20 mouse cellular contexts compared by ENCODE assay signal in the genomic region with DNA sequence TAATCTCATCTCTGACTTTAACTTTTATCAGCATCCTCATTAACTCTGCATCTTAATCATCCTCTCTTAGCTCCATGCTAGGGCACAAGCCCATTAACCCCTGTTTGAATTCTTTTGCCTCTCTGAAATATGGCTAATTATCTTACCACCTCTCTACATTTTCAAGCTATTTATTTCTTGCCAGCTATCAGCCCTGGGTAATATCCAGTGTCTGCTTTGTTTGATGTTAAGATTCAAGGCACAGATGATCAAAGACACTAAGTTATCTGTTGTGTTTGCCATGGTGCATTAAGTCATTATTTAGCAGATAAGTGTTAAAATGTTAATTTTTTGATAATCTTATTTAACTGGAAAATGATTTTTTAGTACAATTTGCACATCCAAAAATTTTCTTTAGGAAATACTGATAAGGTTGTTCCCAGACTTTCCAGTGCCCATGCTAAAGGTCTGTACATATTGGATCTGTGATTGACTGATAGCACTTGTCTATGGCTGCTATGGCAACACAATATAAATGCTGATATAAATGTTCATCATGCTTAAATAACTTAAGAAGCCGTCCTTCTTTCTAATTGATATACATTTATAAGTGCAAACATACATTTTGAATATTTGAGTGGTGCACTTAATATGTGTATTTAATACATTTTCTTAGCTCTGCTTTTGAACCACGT.
DNase-seq lines count a peak whose midpoint lies in the region; ATAC-seq and TF ChIP-seq lines count a peak whose summit lies in the region.
"Had no signal": no experiment of that assay in that cellular context is flagged by ENCODE, and none has a peak within 500 bp of the region (broad histone marks: within the 10 kb centered on the region; RNA-seq: fewer than 3 reads in every experiment).

No protein-coding gene starts in this region.

- no peak for TF ChIP-seq CTCF in stomach, postnatal 0 days (IDR thresholded peaks at IDR 0.05; ENCODE audit: low read depth)
- TF ChIP-seq CTCF in hindbrain, postnatal 0 days (IDR thresholded peaks at IDR 0.05; ENCODE audit: low read depth): no peak

- no peaks in the 10 kb centered on the region for H3K36me3 ChIP-seq in midbrain, embryonic 14.5 days (ENCODE audit: control insufficient read depth, insufficient read depth, low read length)
- no peaks in the 10 kb centered on the region for H3K36me3 ChIP-seq in midbrain, embryonic 11.5 days (ENCODE audit: control insufficient read depth, insufficient read depth, low read length)
- H3K36me3 ChIP-seq in stomach, embryonic 14.5 days (ENCODE audit: control insufficient read depth, insufficient read depth, low read length): no peaks in the 10 kb centered on the region
- H3K36me3 ChIP-seq in stomach, postnatal 0 days (ENCODE audit: control insufficient read depth, insufficient read depth, low read length): no peaks in the 10 kb centered on the region
- H3K36me3 ChIP-seq in midbrain, embryonic 16.5 days (ENCODE audit: control insufficient read depth, insufficient read depth, low read length): no peaks in the 10 kb centered on the region
- H3K36me3 ChIP-seq in stomach, embryonic 16.5 days (ENCODE audit: control insufficient read depth, insufficient read depth, low read length): no peaks in the 10 kb centered on the region
- no peaks in the 10 kb centered on the region for H3K36me3 ChIP-seq in hindbrain, postnatal 0 days (ENCODE audit: insufficient read depth, low read length)
- H3K36me3 ChIP-seq: embryonic facial prominence, embryonic 10.5 days; embryonic facial prominence, embryonic 12.5 days; forebrain, embryonic 15.5 days had no signal

- no peak overlapping the region for H3K4me3 ChIP-seq in midbrain, embryonic 14.5 days (replicated peaks; ENCODE audit: low read depth, low read length)
- H3K4me3 ChIP-seq in midbrain, embryonic 11.5 days (ENCODE audit: low read depth, low read length): no peak overlapping the region
- H3K4me3 ChIP-seq in stomach, embryonic 14.5 days (ENCODE audit: low read depth, low read length): no peak overlapping the region
- H3K4me3 ChIP-seq in stomach, postnatal 0 days (ENCODE audit: low read depth, low read length): no peak overlapping the region
- H3K4me3 ChIP-seq in midbrain, embryonic 16.5 days (ENCODE audit: low read depth, low read length): no peak overlapping the region
- H3K4me3 ChIP-seq in stomach, embryonic 16.5 days (replicated peaks; ENCODE audit: low read length): no peak overlapping the region
- H3K4me3 ChIP-seq in hindbrain, postnatal 0 days (ENCODE audit: low read length): no peak overlapping the region
- H3K4me3 ChIP-seq: embryonic facial prominence, embryonic 10.5 days; embryonic facial prominence, embryonic 12.5 days; forebrain, embryonic 13.5 days; forebrain, embryonic 15.5 days had no signal

- no peak overlapping the region for H3K9ac ChIP-seq in midbrain, embryonic 14.5 days (replicated peaks; ENCODE audit: low read length)
- no peak overlapping the region for H3K9ac ChIP-seq in midbrain, embryonic 11.5 days (ENCODE audit: low read length)
- no peak overlapping the region for H3K9ac ChIP-seq in stomach, embryonic 14.5 days (replicated peaks; ENCODE audit: low read depth, low read length)
- H3K9ac ChIP-seq in stomach, postnatal 0 days (ENCODE audit: low read length): no peak overlapping the region
- no peak overlapping the region for H3K9ac ChIP-seq in midbrain, embryonic 16.5 days (ENCODE audit: low read depth, low read length)
- no peak overlapping the region for H3K9ac ChIP-seq in stomach, embryonic 16.5 days (ENCODE audit: low read length)
- no peak overlapping the region for H3K9ac ChIP-seq in hindbrain, postnatal 0 days (replicated peaks; ENCODE audit: low read length)
- H3K9ac ChIP-seq: embryonic facial prominence, embryonic 12.5 days; forebrain, embryonic 13.5 days; forebrain, embryonic 15.5 days had no signal

- TF ChIP-seq EP300 in stomach, postnatal 0 days (optimal IDR thresholded peaks at IDR 0.05): no peak

- 70% methylated on average over 2 of the region's 2 CpGs for WGBS in midbrain, embryonic 14.5 days
- WGBS in midbrain, embryonic 11.5 days: 77% methylated on average over 2 of the region's 2 CpGs
- 55% methylated on average over 2 of the region's 2 CpGs for WGBS in stomach, embryonic 14.5 days
- WGBS in stomach, postnatal 0 days: 39% methylated on average over 2 of the region's 2 CpGs
- 72% methylated on average over 2 of the region's 2 CpGs for WGBS in midbrain, embryonic 16.5 days
- 44% methylated on average over 2 of the region's 2 CpGs for WGBS in stomach, embryonic 16.5 days
- 77% methylated on average over 2 of the region's 2 CpGs for WGBS in hindbrain, postnatal 0 days

- ATAC-seq in midbrain, embryonic 14.5 days (ENCODE audit: low FRiP score, low TSS enrichment): no peak
- ATAC-seq in midbrain, embryonic 11.5 days (ENCODE audit: low FRiP score): no peak
- ATAC-seq in stomach, embryonic 14.5 days (ENCODE audit: insufficient number of reproducible peaks, insufficient read depth, low FRiP score, low read depth): peak; percentile 76
- ATAC-seq in stomach, postnatal 0 days (ENCODE audit: low FRiP score, low TSS enrichment): no peak
- ATAC-seq in midbrain, embryonic 16.5 days: peak; percentile 60; the same call in 1 of the 2 replicates
- peak; percentile 53; the same call in 1 of the 2 replicates for ATAC-seq in stomach, embryonic 16.5 days (ENCODE audit: insufficient read depth, low FRiP score)
- no peak for ATAC-seq in hindbrain, postnatal 0 days
- ATAC-seq: forebrain, embryonic 13.5 days; forebrain, embryonic 15.5 days had no signal

- H3K4me2 ChIP-seq in midbrain, embryonic 14.5 days (ENCODE audit: low read length): no peak overlapping the region
- no peak overlapping the region for H3K4me2 ChIP-seq in midbrain, embryonic 11.5 days
- H3K4me2 ChIP-seq in stomach, embryonic 14.5 days (replicated peaks; ENCODE audit: low read depth, low read length): no peak overlapping the region
- H3K4me2 ChIP-seq in stomach, postnatal 0 days (replicated peaks; ENCODE audit: low read depth): no peak overlapping the region
- H3K4me2 ChIP-seq in midbrain, embryonic 16.5 days (ENCODE audit: low read length): no peak overlapping the region
- no peak overlapping the region for H3K4me2 ChIP-seq in stomach, embryonic 16.5 days (ENCODE audit: low read depth, low read length)
- no peak overlapping the region for H3K4me2 ChIP-seq in hindbrain, postnatal 0 days (ENCODE audit: low read depth, low read length)
- H3K4me2 ChIP-seq: embryonic facial prominence, embryonic 12.5 days; forebrain, embryonic 13.5 days; forebrain, embryonic 15.5 days had no signal

- no peaks in the 10 kb centered on the region for H3K9me3 ChIP-seq in midbrain, embryonic 14.5 days (ENCODE audit: control insufficient read depth, low read length)
- H3K9me3 ChIP-seq in midbrain, embryonic 11.5 days (ENCODE audit: control insufficient read depth, low read length): no peaks in the 10 kb centered on the region
- H3K9me3 ChIP-seq in stomach, embryonic 14.5 days (ENCODE audit: control insufficient read depth, low read depth, low read length): no peaks in the 10 kb centered on the region
- no peaks in the 10 kb centered on the region for H3K9me3 ChIP-seq in stomach, postnatal 0 days (ENCODE audit: control insufficient read depth, low read length)
- no peaks in the 10 kb centered on the region for H3K9me3 ChIP-seq in midbrain, embryonic 16.5 days (replicated peaks; ENCODE audit: control insufficient read depth, low read length, poor library complexity, severe bottlenecking)
- no peaks in the 10 kb centered on the region for H3K9me3 ChIP-seq in stomach, embryonic 16.5 days (replicated peaks; ENCODE audit: control insufficient read depth, low read length)
- no peaks in the 10 kb centered on the region for H3K9me3 ChIP-seq in hindbrain, postnatal 0 days (ENCODE audit: low read length)
- H3K9me3 ChIP-seq: embryonic facial prominence, embryonic 10.5 days; embryonic facial prominence, embryonic 12.5 days; forebrain, embryonic 13.5 days; forebrain, embryonic 15.5 days had no signal

- no peaks in the 10 kb centered on the region for H3K4me1 ChIP-seq in midbrain, embryonic 14.5 days (ENCODE audit: control insufficient read depth, insufficient read depth, low read length)
- no peaks in the 10 kb centered on the region for H3K4me1 ChIP-seq in midbrain, embryonic 11.5 days (ENCODE audit: control insufficient read depth, insufficient read depth, low read length)
- H3K4me1 ChIP-seq in stomach, embryonic 14.5 days (ENCODE audit: control insufficient read depth, insufficient read depth, low read length): no peaks in the 10 kb centered on the region
- no peaks in the 10 kb centered on the region for H3K4me1 ChIP-seq in stomach, postnatal 0 days (replicated peaks; ENCODE audit: control insufficient read depth, insufficient read depth)
- no peaks in the 10 kb centered on the region for H3K4me1 ChIP-seq in midbrain, embryonic 16.5 days (ENCODE audit: control insufficient read depth, insufficient read depth, low read length)
- no peaks in the 10 kb centered on the region for H3K4me1 ChIP-seq in stomach, embryonic 16.5 days (ENCODE audit: control insufficient read depth, insufficient read depth, low read length)
- H3K4me1 ChIP-seq in hindbrain, postnatal 0 days (ENCODE audit: insufficient read depth, low read length): no peaks in the 10 kb centered on the region
- H3K4me1 ChIP-seq: embryonic facial prominence, embryonic 10.5 days; embryonic facial prominence, embryonic 12.5 days; forebrain, embryonic 13.5 days; forebrain, embryonic 15.5 days had no signal

- H3K27me3 ChIP-seq in midbrain, embryonic 14.5 days (ENCODE audit: control insufficient read depth, insufficient read depth, low read length): no peaks in the 10 kb centered on the region
- no peaks in the 10 kb centered on the region for H3K27me3 ChIP-seq in midbrain, embryonic 11.5 days (ENCODE audit: control insufficient read depth, insufficient read depth, low read length)
- H3K27me3 ChIP-seq in stomach, embryonic 14.5 days (ENCODE audit: control insufficient read depth, insufficient read depth, low read length): no peaks in the 10 kb centered on the region
- no peaks in the 10 kb centered on the region for H3K27me3 ChIP-seq in stomach, postnatal 0 days (ENCODE audit: control insufficient read depth, insufficient read depth, low read length)
- no peaks in the 10 kb centered on the region for H3K27me3 ChIP-seq in midbrain, embryonic 16.5 days (ENCODE audit: control insufficient read depth, insufficient read depth, low read depth, low read length)
- H3K27me3 ChIP-seq in stomach, embryonic 16.5 days (ENCODE audit: control insufficient read depth, insufficient read depth, low read length): no peaks in the 10 kb centered on the region
- no peaks in the 10 kb centered on the region for H3K27me3 ChIP-seq in hindbrain, postnatal 0 days (ENCODE audit: insufficient read depth, low read length)
- H3K27me3 ChIP-seq: embryonic facial prominence, embryonic 12.5 days; forebrain, embryonic 13.5 days; forebrain, embryonic 15.5 days had no signal

- peak; percentile 4 for DNase-seq in midbrain, embryonic 14.5 days
- no peak for DNase-seq in midbrain, embryonic 11.5 days (ENCODE audit: low spot score, missing footprints)
- no peak for DNase-seq in stomach, postnatal 0 days (ENCODE audit: low spot score)
- no peak for DNase-seq in hindbrain, postnatal 0 days (ENCODE audit: low spot score)
- DNase-seq in gastrocnemius, postnatal 36 days: no peak
- DNase-seq: adrenal gland, adult 2 months; adrenal gland, postnatal 10 days; adrenal gland, postnatal 25 days; cerebellum, adult 11-12 months; cerebellum, adult 2 months; cerebellum, adult 9-10 months; cerebellum, postnatal 10 days; cerebellum, postnatal 25 days had no signal

- H3K27ac ChIP-seq in midbrain, embryonic 14.5 days (replicated peaks; ENCODE audit: low read depth, low read length): no peak overlapping the region
- H3K27ac ChIP-seq in midbrain, embryonic 11.5 days (ENCODE audit: low read depth, low read length): no peak overlapping the region
- no peak overlapping the region for H3K27ac ChIP-seq in stomach, embryonic 14.5 days (ENCODE audit: low read length)
- no peak overlapping the region for H3K27ac ChIP-seq in stomach, postnatal 0 days (replicated peaks)
- no peak overlapping the region for H3K27ac ChIP-seq in midbrain, embryonic 16.5 days (ENCODE audit: low read length)
- no peak overlapping the region for H3K27ac ChIP-seq in stomach, embryonic 16.5 days (ENCODE audit: low read length)
- no peak overlapping the region for H3K27ac ChIP-seq in hindbrain, postnatal 0 days
- H3K27ac ChIP-seq: embryonic facial prominence, embryonic 10.5 days; embryonic facial prominence, embryonic 12.5 days; forebrain, embryonic 13.5 days; forebrain, embryonic 15.5 days had no signal

- intact Hi-C loops in gastrocnemius, postnatal 36 days (cut with DNase I): no loop called here

Comparison
In these comparisons a context has a peak if more than half of its experiments do, and no peak if none do; other contexts are left out.
1. ATAC-seq: peak in stomach, embryonic 14.5 days (single experiment), midbrain, embryonic 16.5 days (single experiment) and stomach, embryonic 16.5 days (single experiment); none in midbrain, embryonic 14.5 days (single experiment), midbrain, embryonic 11.5 days (single experiment), stomach, postnatal 0 days (single experiment) and hindbrain, postnatal 0 days (single experiment).